Mouse (Mus musculus): ENCODE results near the gene Slco2a1. TPM values are rescaled to one million over a fixed set of nuclear protein-coding genes. Genes with fewer than 3 reads are reported as not detected.

The Slco2a1 gene
- polyA plus RNA-seq, 1 experiment from 2014 or later = 2.3 TPM

- no peaks in the 10 kb centered on the region for H3K9me3 ChIP-seq
- no peak overlapping the region for H3K4me2 ChIP-seq
- no peak overlapping the region for H3K27ac ChIP-seq (replicated peaks)
- no peak overlapping the region for H3K4me3 ChIP-seq
- 92% methylated on average over 9 of the region's 9 CpGs for whole genome bisulfite sequencing
- H3K36me3 ChIP-seq = no peaks in the 10 kb centered on the region
- ATAC-seq (ENCODE audit: low read depth) = no peak
- no peak overlapping the region for H3K9ac ChIP-seq
- H3K4me1 ChIP-seq (replicated peaks) = 0 out of 2 replicates have a peak, but pooled peaks cover 4% of the 10 kb centered on the region
- no peaks in the 10 kb centered on the region for H3K27me3 ChIP-seq
Measured at GRCm38 (mm10) chr9:102964644-102965043, 23.9 kb upstream of the Slco2a1 start.

GRCm38 (mm10) chr9:102972393-102973050 lies 16.0 kb upstream of the Slco2a1 start:
- Histone ChIP-seq H3K4me3 (no peak overlapping the region), H3K4me2 (no peak overlapping the region), H3K9me3 (no peaks in the 10 kb centered on the region), H3K4me1 (replicated peaks) (0 out of 2 replicates have a peak, but pooled peaks cover 6% of the 10 kb centered on the region), H3K9ac (no peak overlapping the region), H3K36me3 (no peaks in the 10 kb centered on the region), H3K27ac (replicated peaks) (no peak overlapping the region), H3K27me3 (no peaks in the 10 kb centered on the region)
- WGBS = 79% methylated on average over 2 of the region's 2 CpGs
- no peak for ATAC-seq (ENCODE audit: low read depth)

- H3K27me3 ChIP-seq = no peaks in the 10 kb centered on the region
- no peak overlapping the region for H3K27ac ChIP-seq (replicated peaks)
- no peaks in the 10 kb centered on the region for H3K36me3 ChIP-seq
- WGBS = 77% methylated on average over 2 of the region's 2 CpGs
- no peak overlapping the region for H3K4me2 ChIP-seq
- no peak overlapping the region for H3K9ac ChIP-seq
- no peaks in the 10 kb centered on the region for H3K9me3 ChIP-seq
- ATAC-seq (ENCODE audit: low read depth) = no peak
- H3K4me3 ChIP-seq = no peak overlapping the region
- H3K4me1 ChIP-seq (replicated peaks) = 0 out of 2 replicates have a peak, but pooled peaks cover 6% of the 10 kb centered on the region
Measured at GRCm38 (mm10) chr9:102975887-102976286, 12.6 kb upstream of the Slco2a1 start.

GRCm38 (mm10) chr9:102977090-102977489 lies 11.4 kb upstream of the Slco2a1 start:
- H3K27me3 ChIP-seq = no peaks in the 10 kb centered on the region
- H3K9me3 ChIP-seq = no peaks in the 10 kb centered on the region
- no peak overlapping the region for H3K9ac ChIP-seq
- H3K4me3 ChIP-seq = no peak overlapping the region
- 0 out of 2 replicates have a peak, but pooled peaks cover 6% of the 10 kb centered on the region for H3K4me1 ChIP-seq (replicated peaks)
- no peaks in the 10 kb centered on the region for H3K36me3 ChIP-seq
- no peak for ATAC-seq (ENCODE audit: low read depth)
- 94% methylated on average over 1 of the region's 1 CpGs for WGBS
- H3K4me2 ChIP-seq = no peak overlapping the region
- no peak overlapping the region for H3K27ac ChIP-seq (replicated peaks)

GRCm38 (mm10) chr9:102977791-102978492 lies 10.6 kb upstream of the Slco2a1 start:
- H3K9ac ChIP-seq = no peak overlapping the region
- no peak overlapping the region for H3K4me3 ChIP-seq
- H3K9me3 ChIP-seq = no peaks in the 10 kb centered on the region
- H3K36me3 ChIP-seq = no peaks in the 10 kb centered on the region
- no peaks in the 10 kb centered on the region for H3K27me3 ChIP-seq
- ATAC-seq (ENCODE audit: low read depth) = no peak
- H3K27ac ChIP-seq (replicated peaks) = no peak overlapping the region
- 0 out of 2 replicates have a peak, but pooled peaks cover 5% of the 10 kb centered on the region for H3K4me1 ChIP-seq (replicated peaks)
- H3K4me2 ChIP-seq = no peak overlapping the region
- 75% methylated on average over 9 of the region's 9 CpGs for WGBS

DNA sequence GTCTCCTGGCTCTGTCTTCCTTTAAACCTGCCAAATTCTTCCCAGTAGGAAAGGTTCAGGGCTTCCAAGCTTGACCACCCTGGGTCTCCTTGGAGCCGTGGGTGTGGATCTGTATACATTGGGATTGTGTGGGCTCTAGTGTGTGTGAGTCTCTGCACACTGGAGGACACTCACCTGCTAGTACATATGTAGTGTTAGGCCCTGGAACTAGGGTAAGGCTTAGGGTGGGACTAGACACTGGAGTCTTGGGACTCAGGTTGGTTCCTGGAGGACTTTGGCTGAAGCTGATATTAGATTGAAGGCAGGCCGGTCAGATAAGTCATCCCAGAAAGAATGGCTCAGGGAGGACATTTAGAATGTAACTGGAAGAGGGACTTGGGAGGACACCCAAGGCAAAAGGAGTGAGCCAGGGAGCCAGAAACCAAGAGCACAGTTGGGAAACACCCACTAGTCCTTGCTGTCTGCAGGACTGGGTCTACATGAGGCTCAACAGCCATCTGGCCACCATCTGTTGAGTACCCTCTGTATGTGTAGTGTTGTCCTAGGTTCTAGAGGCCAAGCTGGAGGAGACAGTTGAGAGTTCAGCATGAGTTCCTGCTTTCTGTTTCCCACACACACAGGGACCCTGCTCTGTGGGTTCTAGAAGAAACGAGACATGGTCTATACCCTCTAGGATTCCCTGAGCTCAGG lies 9.4 kb upstream of the Slco2a1 start:
- no peak for ATAC-seq (ENCODE audit: low read depth)
- Histone ChIP-seq H3K27ac (replicated peaks) (no peak overlapping the region), H3K9ac (no peak overlapping the region), H3K9me3 (no peaks in the 10 kb centered on the region), H3K4me2 (no peak overlapping the region), H3K27me3 (no peaks in the 10 kb centered on the region), H3K4me3 (no peak overlapping the region), H3K4me1 (replicated peaks) (no peaks in the 10 kb centered on the region), H3K36me3 (no peaks in the 10 kb centered on the region)
- 91% methylated on average over 3 of the region's 3 CpGs for WGBS

DNA sequence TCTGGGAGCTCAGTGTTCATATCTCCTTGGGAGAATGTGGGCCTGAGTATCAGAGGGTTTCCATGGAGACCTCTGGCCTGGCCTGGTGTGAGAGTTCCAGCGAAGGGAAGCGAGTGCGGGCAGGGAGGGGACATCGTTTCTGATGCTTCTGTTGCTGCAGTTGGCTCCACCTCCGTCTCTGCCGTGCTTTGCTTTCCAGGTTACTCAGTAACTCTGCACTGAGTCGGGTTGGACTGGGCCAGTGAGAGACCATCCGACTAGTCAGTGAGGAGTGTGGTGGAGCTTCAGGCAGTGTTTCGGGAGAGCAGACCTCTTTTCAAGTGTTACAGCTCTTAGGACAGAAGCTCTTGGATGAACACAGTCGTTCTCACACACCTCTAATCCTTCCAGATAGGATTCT lies 8.6 kb upstream of the Slco2a1 start:
- Histone ChIP-seq H3K9ac (no peak overlapping the region), H3K4me2 (no peak overlapping the region), H3K9me3 (no peaks in the 10 kb centered on the region), H3K27me3 (no peaks in the 10 kb centered on the region), H3K4me3 (no peak overlapping the region), H3K4me1 (replicated peaks) (no peaks in the 10 kb centered on the region), H3K36me3 (no peaks in the 10 kb centered on the region), H3K27ac (replicated peaks) (no peak overlapping the region)
- no peak for ATAC-seq (ENCODE audit: low read depth)
- WGBS = 54% methylated on average over 10 of the region's 10 CpGs

GRCm38 (mm10) chr9:102980420-102980819 lies 8.1 kb upstream of the Slco2a1 start:
- no peak overlapping the region for H3K4me2 ChIP-seq
- ATAC-seq (ENCODE audit: low read depth) = no peak
- 86% methylated on average over 5 of the region's 5 CpGs for WGBS

DNA sequence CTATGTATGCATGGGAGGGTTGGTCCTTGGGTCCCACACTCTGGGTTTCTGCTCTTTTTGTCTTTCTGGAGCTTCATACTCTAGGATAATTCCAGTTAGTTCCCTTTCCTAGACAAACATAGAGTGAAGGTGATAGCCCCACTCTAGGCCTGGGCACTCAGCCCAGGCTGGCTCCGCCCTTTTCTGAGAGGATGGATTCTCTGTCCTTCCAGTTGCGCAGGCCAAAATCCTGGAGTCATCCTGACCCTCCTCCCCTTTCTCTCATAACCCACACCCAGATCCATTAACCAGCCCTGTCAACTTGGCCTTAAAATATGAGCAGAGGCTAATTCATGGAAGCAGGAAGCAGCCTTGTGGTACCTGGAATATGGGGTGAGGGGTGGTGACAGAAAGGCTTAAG lies 6.7 kb upstream of the Slco2a1 start:
- 95% methylated on average over 2 of the region's 2 CpGs for WGBS
- Histone ChIP-seq H3K27me3 (no peaks in the 10 kb centered on the region), H3K36me3 (no peaks in the 10 kb centered on the region), H3K4me2 (no peak overlapping the region), H3K4me3 (no peak overlapping the region), H3K9ac (no peak overlapping the region), H3K9me3 (no peaks in the 10 kb centered on the region), H3K27ac (replicated peaks) (no peak overlapping the region), H3K4me1 (replicated peaks) (no peaks in the 10 kb centered on the region)
- ATAC-seq (ENCODE audit: low read depth) = no peak

More at GRCm38 (mm10) chr9:102980420-102980819, 8.1 kb upstream of the Slco2a1 start:
- Histone ChIP-seq H3K9ac (no peak overlapping the region), H3K36me3 (no peaks in the 10 kb centered on the region), H3K4me3 (no peak overlapping the region), H3K27ac (replicated peaks) (no peak overlapping the region), H3K9me3 (no peaks in the 10 kb centered on the region), H3K4me1 (replicated peaks) (no peaks in the 10 kb centered on the region), H3K27me3 (no peaks in the 10 kb centered on the region)

GRCm38 (mm10) chr9:102982376-102982775 lies 6.1 kb upstream of the Slco2a1 start:
- ATAC-seq (ENCODE audit: low read depth) = no peak
- Histone ChIP-seq H3K4me2 (no peak overlapping the region), H3K9me3 (no peaks in the 10 kb centered on the region), H3K27me3 (no peaks in the 10 kb centered on the region), H3K9ac (no peak overlapping the region), H3K27ac (replicated peaks) (no peak overlapping the region), H3K36me3 (no peaks in the 10 kb centered on the region), H3K4me3 (no peak overlapping the region), H3K4me1 (replicated peaks) (no peaks in the 10 kb centered on the region)
- 78% methylated on average over 3 of the region's 3 CpGs for WGBS

DNA sequence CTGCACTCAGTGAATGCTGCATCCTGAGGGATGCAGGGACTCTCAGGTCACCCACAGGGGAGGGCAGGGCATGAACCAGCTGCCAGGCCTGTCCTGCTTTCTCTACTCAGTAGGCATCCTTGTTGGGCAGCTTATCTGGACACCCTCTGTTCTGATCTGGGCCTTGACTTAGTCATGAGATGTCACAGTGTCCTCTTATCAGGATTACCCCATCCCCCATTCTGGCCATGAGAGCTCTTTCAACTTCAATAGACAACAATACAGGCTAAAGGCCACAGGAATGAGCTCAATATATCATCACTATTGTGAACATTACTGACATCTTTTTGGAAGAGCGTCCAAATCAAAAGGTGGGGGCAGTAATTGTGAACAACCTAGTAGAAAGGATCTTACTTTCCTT lies 3.4 kb upstream of the Slco2a1 start:
- H3K4me2 ChIP-seq = no peak overlapping the region
- H3K9me3 ChIP-seq = no peaks in the 10 kb centered on the region
- H3K27me3 ChIP-seq = no peaks in the 10 kb centered on the region
- 48% methylated on average over 1 of the region's 1 CpGs for whole genome bisulfite sequencing
- no peak overlapping the region for H3K4me3 ChIP-seq
- H3K36me3 ChIP-seq = no peaks in the 10 kb centered on the region
- H3K4me1 ChIP-seq (replicated peaks) = peaks cover 6% of the 10 kb centered on the region; the same call in 1 of the 2 replicates
- H3K27ac ChIP-seq (replicated peaks) = no peak overlapping the region
- H3K9ac ChIP-seq = no peak overlapping the region
- ATAC-seq (ENCODE audit: low read depth) = no peak

GRCm38 (mm10) chr9:102985939-102986338 lies 2.6 kb upstream of the Slco2a1 start:
- WGBS = 74% methylated on average over 4 of the region's 4 CpGs
- Histone ChIP-seq H3K9me3 (no peaks in the 10 kb centered on the region), H3K27me3 (no peaks in the 10 kb centered on the region), H3K4me1 (replicated peaks) (peaks cover 12% of the 10 kb centered on the region; the same call in 1 of the 2 replicates), H3K36me3 (no peaks in the 10 kb centered on the region), H3K4me2 (no peak overlapping the region), H3K27ac (replicated peaks) (no peak overlapping the region), H3K4me3 (no peak overlapping the region), H3K9ac (no peak overlapping the region)
- no peak for ATAC-seq (ENCODE audit: low read depth)
